Mouse (Mus musculus) urinary bladder, postnatal 14 days (tissue): Measurements from ENCODE around the gene Tfg.

Experiments
- DNase-seq: peaks from one replicate; pipeline ENCODE4 v3.0.0; 2021; ENCODE audit warnings: low spot score

Tfg gene

GRCm38 (mm10) chr16:56645251-56645650 lies 72.0 kb downstream of the Tfg start:
- DNase-seq: no peak
